Mouse (Mus musculus) liver, embryonic 16.5 days (tissue): Measurements from ENCODE around the gene Nhlh1. TPM values are rescaled to one million over a fixed set of nuclear protein-coding genes. Genes with fewer than 3 reads are reported as not detected.
A peak's percentile ranks its signal among the peaks of the same experiment; 100 is the strongest.

Source experiments
- ATAC-seq: fragments of 200-750 bp; cut with Nextera tagmentation; 2 replicates; pipeline ENCODE4 v1.8.0; 2017; ENCODE audit warnings: low read depth, mild to moderate bottlenecking, moderate number of reproducible peaks, moderate library complexity
- H3K27ac ChIP-seq: fragments of 300-500 bp; sonication (generic); 2 replicates; pipeline ENCODE4 v1.5.1; 2014; ENCODE audit warnings: mild to moderate bottlenecking, low read length
- H3K27me3 ChIP-seq: fragments of 300-500 bp; sonication (generic); 2 replicates; pipeline ENCODE4 v1.6.1; 2014; ENCODE audit warnings: low read depth, low read length, mixed read lengths; ENCODE audit not compliant: control insufficient read depth, insufficient read depth
- H3K36me3 ChIP-seq: fragments of 300-500 bp; sonication (generic); 2 replicates; pipeline ENCODE4 v1.6.1; 2014; ENCODE audit warnings: mild to moderate bottlenecking; ENCODE audit not compliant: control insufficient read depth, insufficient read depth
- H3K4me1 ChIP-seq: fragments of 300-500 bp; sonication (generic); 2 replicates; pipeline ENCODE4 v1.6.1; 2014; ENCODE audit warnings: low read depth, low read length, mixed read lengths; ENCODE audit not compliant: control insufficient read depth
- H3K4me2 ChIP-seq: fragments of 300-500 bp; sonication (generic); 2 replicates; pipeline ENCODE4 v1.6.1; 2014; ENCODE audit warnings: low read depth, low read length, mixed read lengths
- H3K4me3 ChIP-seq: fragments of 300-500 bp; sonication (generic); 2 replicates; pipeline ENCODE4 v1.5.1; 2014; ENCODE audit warnings: low read depth, mild to moderate bottlenecking, low read length
- H3K9ac ChIP-seq: fragments of 300-500 bp; sonication (generic); 2 replicates; pipeline ENCODE4 v1.6.1; 2014; ENCODE audit warnings: low read depth, low read length
- H3K9me3 ChIP-seq: fragments of 300-500 bp; sonication (generic); replicated peaks from 2 replicates; pipeline ENCODE4 v1.6.1; 2016; ENCODE audit warnings: low read length; ENCODE audit not compliant: control insufficient read depth
- WGBS: fragments of 180-500 bp; shearing (Covaris S2); extraction: QIAGEN DNeasy Blood & Tissue Kit; methylation state at CpG from one replicate; pipeline ENCODE4 v1.1.7; 2014; ENCODE audit not compliant: insufficient replicate concordance; 5-methylcytosine and 5-hydroxymethylcytosine counted together
- polyA plus RNA-seq: library from polyadenylated mRNA; unstranded; fragments of >200 nt; fragmentation: Nextera tagmentation; extraction: Ambion mirVana; gene quantifications from 2 replicates; pipeline ENCODE4 v1.2.1, GENCODE M21; 2015

The Nhlh1 gene
- polyA plus RNA-seq, 1 experiment from 2014 or later, result not detected

GRCm38 (mm10) chr1:172058874-172059273, 1.5 kb upstream of the Nhlh1 start:
- no peak overlapping the region for H3K27ac ChIP-seq
- H3K4me1 ChIP-seq, result no peaks in the 10 kb centered on the region
- 52% methylated on average over 7 of the region's 7 CpGs for WGBS
- ATAC-seq, result no peak
- no peaks in the 10 kb centered on the region for H3K9me3 ChIP-seq
- H3K4me2 ChIP-seq, result no peak overlapping the region
- H3K27me3 ChIP-seq, result peaks cover 15% of the 10 kb centered on the region
- H3K4me3 ChIP-seq, result no peak overlapping the region
- H3K36me3 ChIP-seq, result no peaks in the 10 kb centered on the region
- no peak overlapping the region for H3K9ac ChIP-seq

- Histone ChIP-seq H3K4me2 (no peak overlapping the region), H3K4me1 (no peaks in the 10 kb centered on the region), H3K36me3 (no peaks in the 10 kb centered on the region), H3K9ac (no peak overlapping the region), H3K27me3 (peaks cover 20% of the 10 kb centered on the region), H3K9me3 (no peaks in the 10 kb centered on the region), H3K4me3 (no peak overlapping the region), H3K27ac (no peak overlapping the region)
- no peak for ATAC-seq
- WGBS, result 65% methylated on average over 6 of the region's 6 CpGs
Measured at GRCm38 (mm10) chr1:172058321-172058720, 948 bp upstream of the Nhlh1 start.

- 59% methylated on average over 4 of the region's 4 CpGs for WGBS
- Histone ChIP-seq H3K4me2 (no peak overlapping the region), H3K4me3 (no peak overlapping the region), H3K9ac (no peak overlapping the region), H3K4me1 (no peaks in the 10 kb centered on the region), H3K36me3 (no peaks in the 10 kb centered on the region), H3K27ac (no peak overlapping the region), H3K27me3 (peaks cover 34% of the 10 kb centered on the region), H3K9me3 (no peaks in the 10 kb centered on the region)
- ATAC-seq, result no peak
Measured at GRCm38 (mm10) chr1:172056251-172056650, 1.1 kb downstream of the Nhlh1 start.

GRCm38 (mm10) chr1:172053541-172054440, 3.6 kb downstream of the Nhlh1 start:
- Histone ChIP-seq H3K4me1 (no peaks in the 10 kb centered on the region), H3K4me3 (peak overlapping the region; percentile 9; the same call in 1 of the 2 replicates), H3K27me3 (peaks cover 34% of the 10 kb centered on the region), H3K4me2 (peak overlapping the region; percentile 24), H3K9me3 (no peaks in the 10 kb centered on the region), H3K27ac (no peak overlapping the region), H3K36me3 (no peaks in the 10 kb centered on the region), H3K9ac (no peak overlapping the region)
- WGBS, result 7% methylated on average over 42 of the region's 42 CpGs
- no peak for ATAC-seq

- WGBS, result 11% methylated on average over 10 of the region's 10 CpGs
- H3K27me3 ChIP-seq, result peaks cover 34% of the 10 kb centered on the region
- no peak overlapping the region for H3K4me2 ChIP-seq
- no peak overlapping the region for H3K9ac ChIP-seq
- ATAC-seq, result no peak
- H3K4me3 ChIP-seq, result no peak overlapping the region
- H3K4me1 ChIP-seq, result no peaks in the 10 kb centered on the region
- H3K27ac ChIP-seq, result no peak overlapping the region
- H3K9me3 ChIP-seq, result no peaks in the 10 kb centered on the region
- no peaks in the 10 kb centered on the region for H3K36me3 ChIP-seq
Measured at GRCm38 (mm10) chr1:172052766-172053279, 4.5 kb downstream of the Nhlh1 start.

GRCm38 (mm10) chr1:172049131-172049782, 8.1 kb downstream of the Nhlh1 start:
- WGBS, result 41% methylated on average over 13 of the region's 13 CpGs

GRCm38 (mm10) chr1:172048241-172048734, 9.1 kb downstream of the Nhlh1 start:
- no peak overlapping the region for H3K9ac ChIP-seq
- no peaks in the 10 kb centered on the region for H3K4me1 ChIP-seq
- H3K36me3 ChIP-seq, result no peaks in the 10 kb centered on the region
- ATAC-seq, result no peak
- no peak overlapping the region for H3K27ac ChIP-seq
- no peak overlapping the region for H3K4me3 ChIP-seq
- H3K27me3 ChIP-seq, result peaks cover 13% of the 10 kb centered on the region
- WGBS, result 15% methylated on average over 6 of the region's 6 CpGs
- no peaks in the 10 kb centered on the region for H3K9me3 ChIP-seq
- no peak overlapping the region for H3K4me2 ChIP-seq

More at GRCm38 (mm10) chr1:172049131-172049782, 8.1 kb downstream of the Nhlh1 start:
- Histone ChIP-seq H3K9me3 (no peaks in the 10 kb centered on the region), H3K9ac (no peak overlapping the region), H3K4me3 (no peak overlapping the region), H3K4me1 (no peaks in the 10 kb centered on the region), H3K27me3 (peaks cover 23% of the 10 kb centered on the region), H3K36me3 (no peaks in the 10 kb centered on the region), H3K27ac (no peak overlapping the region), H3K4me2 (no peak overlapping the region)
- no peak for ATAC-seq

GRCm38 (mm10) chr1:172046938-172047337, 10.4 kb downstream of the Nhlh1 start:
- no peak overlapping the region for H3K4me3 ChIP-seq
- no peaks in the 10 kb centered on the region; the same call in 1 of the 2 replicates for H3K27me3 ChIP-seq
- no peak overlapping the region for H3K4me2 ChIP-seq
- H3K36me3 ChIP-seq, result no peaks in the 10 kb centered on the region
- H3K9ac ChIP-seq, result no peak overlapping the region
- H3K4me1 ChIP-seq, result no peaks in the 10 kb centered on the region
- ATAC-seq, result 0 out of 2 replicates have a peak, but pooled peaks have one; percentile 11
- no peak overlapping the region for H3K27ac ChIP-seq
- H3K9me3 ChIP-seq, result no peaks in the 10 kb centered on the region
- 17% methylated on average over 5 of the region's 5 CpGs for WGBS
